Mouse (Mus musculus) liver, postnatal 0 days (tissue): ENCODE data around the gene Col7a1.

Experiments
- CTCF ChIP-seq: sonication (generic); IDR thresholded peaks from 2 replicates; pipeline ENCODE4 v1.5.1; 2016; ENCODE audit warnings: antibody characterized with exemption, low read depth
- EP300 ChIP-seq: IDR thresholded peaks from 2 replicates; pipeline ENCODE4 v1.6.1; 2016; ENCODE audit warnings: antibody characterized with exemption, low read depth, mild to moderate bottlenecking

DNA sequence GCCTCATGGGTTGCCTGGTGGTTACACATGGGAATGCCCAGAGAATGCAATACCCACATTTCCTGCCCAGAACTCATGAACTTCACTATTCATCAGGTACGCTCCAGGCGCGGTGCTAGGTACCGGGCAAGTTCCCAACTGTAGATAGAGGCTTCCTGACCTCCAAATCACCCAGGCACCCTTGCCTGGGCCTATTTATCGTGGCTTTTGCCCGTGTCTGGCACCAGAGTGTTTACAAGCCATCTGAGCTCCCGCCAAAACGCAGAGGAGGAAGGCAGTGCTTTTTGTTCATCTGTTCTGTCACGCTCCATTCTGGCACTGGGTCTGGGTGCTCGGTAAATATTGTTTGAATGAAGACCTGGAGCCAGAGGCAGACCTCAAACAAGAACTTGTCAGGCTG lies 39.8 kb upstream of the Col7a1 start:
- no peak for TF ChIP-seq CTCF
- no peak for TF ChIP-seq EP300
